Mouse (Mus musculus): ENCODE measurements around the gene Oas1h. TPM values are rescaled to one million over a fixed set of nuclear protein-coding genes. Genes with fewer than 3 reads are reported as not detected.

The Oas1h gene
- not detected in 2 replicates for polyA plus RNA-seq (2015; fragmentation: Nextera tagmentation; extraction: Ambion mirVana)

GRCm38 (mm10) chr5:120861121-120861520 lies at the start of gene Oas1h:
TSS of gene Oas1h (plus strand) at chr5:120861421.
- H3K4me1 ChIP-seq, result no peaks in the 10 kb centered on the region
- H3K27ac ChIP-seq (replicated peaks), result no peak within 1 kb of the TSS
- WGBS, result 51% methylated on average over 4 of the region's 4 CpGs
- H3K27me3 ChIP-seq (replicated peaks), result no peaks in the 10 kb centered on the region
- no peaks in the 10 kb centered on the region for H3K36me3 ChIP-seq
- H3K4me2 ChIP-seq, result no peak within 1 kb of the TSS
- no peak for ATAC-seq (ENCODE audit: low FRiP score)
- H3K4me3 ChIP-seq (replicated peaks), result no peak within 1 kb of the TSS
- no peaks in the 10 kb centered on the region for H3K9me3 ChIP-seq (replicated peaks)
- H3K9ac ChIP-seq (replicated peaks), result no peak within 1 kb of the TSS

GRCm38 (mm10) chr5:120811951-120812819 lies 49.0 kb upstream of the Oas1h start, which contains the start of gene Oas1c:
TSS of gene Oas1c (minus strand) at chr5:120812514.
- peak within 1 kb of the TSS; percentile 83 for H3K27ac ChIP-seq (replicated peaks)
- H3K9ac ChIP-seq (replicated peaks), result peak within 1 kb of the TSS; percentile 42
- no peaks in the 10 kb centered on the region for H3K9me3 ChIP-seq (replicated peaks)
- peaks cover 15% of the 10 kb centered on the region for H3K4me1 ChIP-seq
- WGBS, result 6% methylated on average over 18 of the region's 18 CpGs
- H3K4me3 ChIP-seq (replicated peaks), result peak within 1 kb of the TSS; percentile 37
- H3K36me3 ChIP-seq, result no peaks in the 10 kb centered on the region
- no peaks in the 10 kb centered on the region for H3K27me3 ChIP-seq (replicated peaks)
- H3K4me2 ChIP-seq, result peak within 1 kb of the TSS; percentile 61
- peak; percentile 93 for ATAC-seq (ENCODE audit: low FRiP score)

GRCm38 (mm10) chr5:120813023-120813422 lies 48.2 kb upstream of the Oas1h start:
- Histone ChIP-seq H3K4me3 (replicated peaks) (peak overlapping the region; percentile 37), H3K36me3 (no peaks in the 10 kb centered on the region), H3K9me3 (replicated peaks) (no peaks in the 10 kb centered on the region), H3K27me3 (replicated peaks) (no peaks in the 10 kb centered on the region), H3K9ac (replicated peaks) (no peak overlapping the region), H3K27ac (replicated peaks) (no peak overlapping the region), H3K4me2 (peak overlapping the region; percentile 61), H3K4me1 (peaks cover 15% of the 10 kb centered on the region)
- 80% methylated on average over 6 of the region's 6 CpGs for WGBS
- ATAC-seq (ENCODE audit: low FRiP score), result no peak

- Histone ChIP-seq H3K27me3 (replicated peaks) (no peaks in the 10 kb centered on the region), H3K4me3 (replicated peaks) (no peak overlapping the region), H3K4me1 (peaks cover 15% of the 10 kb centered on the region), H3K9me3 (replicated peaks) (peaks cover 4% of the 10 kb centered on the region; the same call in 1 of the 2 replicates), H3K9ac (replicated peaks) (no peak overlapping the region), H3K4me2 (no peak overlapping the region), H3K27ac (replicated peaks) (no peak overlapping the region), H3K36me3 (no peaks in the 10 kb centered on the region)
- WGBS, result 61% methylated on average over 3 of the region's 3 CpGs
- ATAC-seq (ENCODE audit: low FRiP score), result no peak
Measured at GRCm38 (mm10) chr5:120815949-120816348, 45.3 kb upstream of the Oas1h start.

GRCm38 (mm10) chr5:120818999-120819398 lies 42.2 kb upstream of the Oas1h start:
- Histone ChIP-seq H3K27me3 (replicated peaks) (no peaks in the 10 kb centered on the region), H3K27ac (replicated peaks) (no peak overlapping the region), H3K9me3 (replicated peaks) (peaks cover 4% of the 10 kb centered on the region; the same call in 1 of the 2 replicates), H3K36me3 (no peaks in the 10 kb centered on the region), H3K4me1 (no peaks in the 10 kb centered on the region), H3K4me2 (no peak overlapping the region), H3K4me3 (replicated peaks) (no peak overlapping the region), H3K9ac (replicated peaks) (no peak overlapping the region)
- no peak for ATAC-seq (ENCODE audit: low FRiP score)

- Histone ChIP-seq H3K9ac (replicated peaks) (no peak overlapping the region), H3K4me2 (no peak overlapping the region), H3K9me3 (replicated peaks) (no peaks in the 10 kb centered on the region), H3K27ac (replicated peaks) (no peak overlapping the region), H3K4me3 (replicated peaks) (no peak overlapping the region), H3K4me1 (no peaks in the 10 kb centered on the region; the same call in 1 of the 2 replicates), H3K27me3 (replicated peaks) (0 out of 2 replicates have a peak, but pooled peaks cover 12% of the 10 kb centered on the region), H3K36me3 (no peaks in the 10 kb centered on the region)
- ATAC-seq (ENCODE audit: low FRiP score), result no peak
- WGBS, result 86% methylated on average over 4 of the region's 4 CpGs
Measured at GRCm38 (mm10) chr5:120831031-120831430, 30.2 kb upstream of the Oas1h start.

GRCm38 (mm10) chr5:120833335-120834280 lies 27.6 kb upstream of the Oas1h start:
- no peaks in the 10 kb centered on the region for H3K9me3 ChIP-seq (replicated peaks)
- H3K4me3 ChIP-seq (replicated peaks), result no peak overlapping the region
- H3K36me3 ChIP-seq, result no peaks in the 10 kb centered on the region
- WGBS, result 12% methylated on average over 17 of the region's 17 CpGs
- ATAC-seq (ENCODE audit: low FRiP score), result no peak
- H3K9ac ChIP-seq (replicated peaks), result no peak overlapping the region
- H3K27ac ChIP-seq (replicated peaks), result no peak overlapping the region
- peak overlapping the region; percentile 17; the same call in 1 of the 2 replicates for H3K4me2 ChIP-seq
- H3K4me1 ChIP-seq, result no peaks in the 10 kb centered on the region; the same call in 1 of the 2 replicates
- H3K27me3 ChIP-seq (replicated peaks), result peaks cover 18% of the 10 kb centered on the region; the same call in 1 of the 2 replicates

- no peaks in the 10 kb centered on the region for H3K9me3 ChIP-seq (replicated peaks)
- no peak overlapping the region for H3K4me3 ChIP-seq (replicated peaks)
- 6% methylated on average over 8 of the region's 8 CpGs for WGBS
- H3K9ac ChIP-seq (replicated peaks), result no peak overlapping the region
- H3K36me3 ChIP-seq, result no peaks in the 10 kb centered on the region
- ATAC-seq (ENCODE audit: low FRiP score), result no peak
- H3K27me3 ChIP-seq (replicated peaks), result peaks cover 18% of the 10 kb centered on the region; the same call in 1 of the 2 replicates
- no peaks in the 10 kb centered on the region; the same call in 1 of the 2 replicates for H3K4me1 ChIP-seq
- no peak overlapping the region for H3K4me2 ChIP-seq
- no peak overlapping the region for H3K27ac ChIP-seq (replicated peaks)
Measured at GRCm38 (mm10) chr5:120836731-120837585, 24.3 kb upstream of the Oas1h start.

- Histone ChIP-seq H3K9ac (replicated peaks) (no peak overlapping the region), H3K4me2 (no peak overlapping the region), H3K27me3 (replicated peaks) (no peaks in the 10 kb centered on the region), H3K4me3 (replicated peaks) (no peak overlapping the region), H3K36me3 (no peaks in the 10 kb centered on the region), H3K4me1 (no peaks in the 10 kb centered on the region), H3K9me3 (replicated peaks) (no peaks in the 10 kb centered on the region), H3K27ac (replicated peaks) (no peak overlapping the region)
- 72% methylated on average over 3 of the region's 3 CpGs for WGBS
- no peak for ATAC-seq (ENCODE audit: low FRiP score)
Measured at GRCm38 (mm10) chr5:120844713-120845112, 16.5 kb upstream of the Oas1h start.

- no peak within 1 kb of the TSS for H3K27ac ChIP-seq (replicated peaks)
- H3K27me3 ChIP-seq (replicated peaks), result no peaks in the 10 kb centered on the region
- H3K36me3 ChIP-seq, result no peaks in the 10 kb centered on the region
- no peak for ATAC-seq (ENCODE audit: low FRiP score)
- no peaks in the 10 kb centered on the region for H3K4me1 ChIP-seq
- no peak within 1 kb of the TSS for H3K4me2 ChIP-seq
- WGBS, result 85% methylated on average over 4 of the region's 4 CpGs
- H3K9ac ChIP-seq (replicated peaks), result no peak within 1 kb of the TSS
- no peaks in the 10 kb centered on the region for H3K9me3 ChIP-seq (replicated peaks)
- H3K4me3 ChIP-seq (replicated peaks), result no peak within 1 kb of the TSS
Measured at GRCm38 (mm10) chr5:120847067-120847466, 14.2 kb upstream of the Oas1h start, which contains the start of gene Oas1f. TSS of gene Oas1f (plus strand) at chr5:120847367.

All from neural tube, embryonic 15.5 days (tissue).